Comparison of ENCODE assay signal across 16 mouse cellular contexts in genomic region chr4:81970472-81970871, GRCm38 (mm10).
DNase-seq lines count a peak whose midpoint lies in the region; ATAC-seq and TF ChIP-seq lines count a peak whose summit lies in the region.
"Had no signal": no experiment of that assay in that cellular context is flagged by ENCODE, and none has a peak within 500 bp of the region (broad histone marks: within the 10 kb centered on the region; RNA-seq: fewer than 3 reads in every experiment).

No protein-coding gene starts in this region.

- peak; percentile 10 for DNase-seq in adrenal gland, postnatal 14 days
- DNase-seq in adrenal gland, postnatal 25 days: no peak
- peak; percentile 23 for DNase-seq in lung, postnatal 10 days
- no peak for DNase-seq in lung, adult 2 months
- peak; percentile 10 to 34 for DNase-seq in gastrocnemius, adult 8-10 months (ENCODE audit: low spot score in 2 of 2)
- DNase-seq in ovary, postnatal 14 days (ENCODE audit: low spot score): no peak
- DNase-seq: cerebellum, adult 2 months; layer of hippocampus, adult 9-11 months; thymus, postnatal 36 days had no signal

- TF ChIP-seq CTCF in lung, adult 2 months (IDR thresholded peaks at IDR 0.05; ENCODE audit: insufficient read depth, low read length): no peak

- ATAC-seq in liver, embryonic 12.5 days: no peak
- ATAC-seq: inflammation-experienced regulatory T-cells, adult 6 months; midbrain, embryonic 16.5 days had no signal

- H3K36me3 ChIP-seq in myocyte (ENCODE audit: control insufficient read depth, insufficient read depth): no peaks in the 10 kb centered on the region
- no peaks in the 10 kb centered on the region for H3K36me3 ChIP-seq in liver, embryonic 12.5 days
- H3K36me3 ChIP-seq: neural tube, embryonic 12.5 days had no signal

- H3K79me2 ChIP-seq in myocyte (ENCODE audit: control insufficient read depth, insufficient read depth): no peaks in the 10 kb centered on the region

- WGBS in lung, adult 2 months: 74% methylated on average over 10 of the region's 10 CpGs
- WGBS in liver, embryonic 12.5 days (ENCODE audit: insufficient replicate concordance): 60% methylated on average over 10 of the region's 10 CpGs

- H3K4me2 ChIP-seq in myocyte (ENCODE audit: low read depth): peak overlapping the region; percentile 70
- no peak overlapping the region for H3K4me2 ChIP-seq in liver, embryonic 12.5 days
- H3K4me2 ChIP-seq: neural tube, embryonic 12.5 days had no signal

- no peaks in the 10 kb centered on the region for H3K4me1 ChIP-seq in lung, adult 2 months (ENCODE audit: control insufficient read depth, insufficient read depth, low read length)
- H3K4me1 ChIP-seq in liver, embryonic 12.5 days: no peaks in the 10 kb centered on the region
- H3K4me1 ChIP-seq: neural tube, embryonic 12.5 days had no signal

- H3K27me3 ChIP-seq in myocyte (ENCODE audit: control insufficient read depth, insufficient read depth, insufficient read length): no peaks in the 10 kb centered on the region
- H3K27me3 ChIP-seq in liver, embryonic 12.5 days (replicated peaks): no peaks in the 10 kb centered on the region
- H3K27me3 ChIP-seq: neural tube, embryonic 12.5 days had no signal

- no peak overlapping the region for H3ac ChIP-seq in myocyte (ENCODE audit: control insufficient read depth, insufficient read length)

- H3K27ac ChIP-seq in liver, embryonic 12.5 days: no peak overlapping the region
- H3K27ac ChIP-seq: liver, embryonic 14.5 days; neural tube, embryonic 12.5 days; stomach, postnatal 0 days had no signal

- no peak for TF ChIP-seq POLR2A in lung, adult 2 months (IDR thresholded peaks at IDR 0.05; ENCODE audit: borderline replicate concordance, extremely low read depth, low read depth, low read length)
- no peak for TF ChIP-seq POLR2A in myocyte (IDR thresholded peaks at IDR 0.05; ENCODE audit: insufficient read length, low read depth)

- no peak overlapping the region for H3K9ac ChIP-seq in liver, embryonic 12.5 days
- H3K9ac ChIP-seq: liver, embryonic 14.5 days; neural tube, embryonic 12.5 days had no signal

- H3K4me3 ChIP-seq in lung, adult 2 months (replicated peaks; ENCODE audit: extremely low read depth, low read depth, low read length): no peak overlapping the region
- no peak overlapping the region for H3K4me3 ChIP-seq in myocyte
- H3K4me3 ChIP-seq in liver, embryonic 12.5 days: no peak overlapping the region
- H3K4me3 ChIP-seq: neural tube, embryonic 12.5 days had no signal

- H3K9me3 ChIP-seq in liver, embryonic 12.5 days (replicated peaks): no peaks in the 10 kb centered on the region
- H3K9me3 ChIP-seq: neural tube, embryonic 12.5 days had no signal

TF ChIP-seq in myocyte, 11 proteins besides CTCF, POLR2A, EP300 and RAD21:
- TF ChIP-seq CEBPB (IDR thresholded peaks at IDR 0.05; ENCODE audit: insufficient read depth, poor library complexity, severe bottlenecking) (peak; percentile 88), REST (IDR thresholded peaks at IDR 0.05; ENCODE audit: insufficient read depth, insufficient read length) (no peak), TCF12 (IDR thresholded peaks at IDR 0.05; ENCODE audit: insufficient read depth, poor library complexity, severe bottlenecking) (peak; percentile 99), SRF (IDR thresholded peaks at IDR 0.05; ENCODE audit: control insufficient read depth, insufficient read length, low read depth) (no peak), TCF3 (IDR thresholded peaks at IDR 0.05; ENCODE audit: insufficient read length, low read depth) (peak; percentile 98), MYOG (IDR thresholded peaks at IDR 0.05; ENCODE audit: control insufficient read depth in 1 of 3, insufficient read depth in 1 of 3, insufficient read length in 2 of 3, low read depth in 2 of 3) (peak; percentile 97 to 100 (median 98)), MAX (IDR thresholded peaks at IDR 0.05; ENCODE audit: low read depth) (peak; percentile 62), USF1 (IDR thresholded peaks at IDR 0.05; ENCODE audit: low read depth) (peak; percentile 19), MYOD1 (IDR thresholded peaks at IDR 0.05; ENCODE audit: control insufficient read depth in 1 of 3, insufficient read length in 2 of 3, low read depth in 2 of 3) (peak; percentile 70 to 99 (median 99))

Comparison
In these comparisons a context has a peak if more than half of its experiments do, and no peak if none do; other contexts are left out.
1. DNase-seq: peak in adrenal gland, postnatal 14 days (single experiment), lung, postnatal 10 days (single experiment) and gastrocnemius, adult 8-10 months (2 of 2); none in adrenal gland, postnatal 25 days (single experiment), lung, adult 2 months (single experiment) and ovary, postnatal 14 days (single experiment).